ENCODE assay signal across 8 mouse cellular contexts in the genomic region with DNA sequence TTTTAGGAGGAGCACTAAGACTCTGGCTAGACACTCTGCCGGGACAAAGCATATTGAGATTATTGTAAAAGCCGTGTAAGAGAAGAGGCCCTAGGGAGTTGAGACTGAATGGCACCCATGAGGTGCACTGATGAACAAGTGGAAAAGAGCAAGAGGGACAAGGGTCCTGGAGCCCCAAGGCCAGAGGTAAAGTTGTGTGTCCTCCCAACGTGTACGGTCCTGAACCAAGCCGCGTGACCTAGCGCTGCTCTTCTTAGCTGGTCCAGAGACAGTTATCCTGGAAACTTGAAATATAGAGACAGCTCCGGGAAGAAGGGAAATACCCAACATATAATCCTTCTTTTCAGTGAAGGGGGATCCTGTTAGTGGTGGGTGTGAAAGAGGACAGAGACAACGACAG. TPM values are rescaled to one million over a fixed set of nuclear protein-coding genes. Genes with fewer than 3 reads are reported as not detected.
DNase-seq lines count a peak whose midpoint lies in the region; ATAC-seq and TF ChIP-seq lines count a peak whose summit lies in the region.

No protein-coding gene starts in this region.

- H3K27me3 ChIP-seq in kidney, embryonic 16.5 days (ENCODE audit: insufficient read depth, low read length) = peaks cover 11% of the 10 kb centered on the region
- H3K27me3 ChIP-seq in forebrain, embryonic 10.5 days (ENCODE audit: poor library complexity, severe bottlenecking) = peaks cover 29% of the 10 kb centered on the region
- peaks cover 10% of the 10 kb centered on the region for H3K27me3 ChIP-seq in intestine, postnatal 0 days (replicated peaks; ENCODE audit: control insufficient read depth, insufficient read depth, low read length)
- H3K27me3 ChIP-seq in neural tube, embryonic 12.5 days (replicated peaks) = peaks cover 16% of the 10 kb centered on the region

- peak overlapping the region; percentile 86 for H3K4me2 ChIP-seq in kidney, embryonic 16.5 days (replicated peaks; ENCODE audit: low read depth, low read length)
- H3K4me2 ChIP-seq in intestine, postnatal 0 days (replicated peaks; ENCODE audit: low read depth) = peak overlapping the region; percentile 76; the same call in 1 of the 2 replicates
- peak overlapping the region; percentile 84 for H3K4me2 ChIP-seq in neural tube, embryonic 12.5 days (replicated peaks)

- H3K36me3 ChIP-seq in kidney, embryonic 16.5 days (ENCODE audit: insufficient read depth, low read length) = no peaks in the 10 kb centered on the region
- no peaks in the 10 kb centered on the region for H3K36me3 ChIP-seq in forebrain, embryonic 10.5 days (replicated peaks)
- no peaks in the 10 kb centered on the region for H3K36me3 ChIP-seq in intestine, postnatal 0 days (ENCODE audit: control insufficient read depth, insufficient read depth)
- H3K36me3 ChIP-seq in neural tube, embryonic 12.5 days = no peaks in the 10 kb centered on the region

- no peaks in the 10 kb centered on the region for H3K9me3 ChIP-seq in kidney, embryonic 16.5 days (ENCODE audit: low read length)
- no peaks in the 10 kb centered on the region for H3K9me3 ChIP-seq in forebrain, embryonic 10.5 days
- H3K9me3 ChIP-seq in intestine, postnatal 0 days (ENCODE audit: control insufficient read depth) = no peaks in the 10 kb centered on the region
- no peaks in the 10 kb centered on the region for H3K9me3 ChIP-seq in neural tube, embryonic 12.5 days

- peak overlapping the region; percentile 66; the same call in 1 of the 2 replicates for H3K9ac ChIP-seq in kidney, embryonic 16.5 days (replicated peaks; ENCODE audit: low read length)
- H3K9ac ChIP-seq in intestine, postnatal 0 days (ENCODE audit: low read depth, low read length) = no peak overlapping the region
- H3K9ac ChIP-seq in neural tube, embryonic 12.5 days = no peak overlapping the region

- 55% methylated on average over 9 of the region's 9 CpGs for WGBS in kidney, embryonic 16.5 days
- WGBS in forebrain, embryonic 10.5 days = 63% methylated on average over 9 of the region's 9 CpGs
- WGBS in intestine, postnatal 0 days = 68% methylated on average over 9 of the region's 9 CpGs
- 62% methylated on average over 9 of the region's 9 CpGs for WGBS in neural tube, embryonic 12.5 days

- no peak overlapping the region for H3K27ac ChIP-seq in kidney, embryonic 16.5 days (ENCODE audit: low read length)
- peak overlapping the region; percentile 81; the same call in 1 of the 2 replicates for H3K27ac ChIP-seq in forebrain, embryonic 10.5 days
- no peak overlapping the region for H3K27ac ChIP-seq in intestine, postnatal 0 days (ENCODE audit: low read depth, low read length)
- H3K27ac ChIP-seq in neural tube, embryonic 12.5 days = no peak overlapping the region

- ATAC-seq in kidney, embryonic 16.5 days (ENCODE audit: low FRiP score, low TSS enrichment) = no peak
- ATAC-seq in intestine, postnatal 0 days = no peak
- ATAC-seq in neural tube, embryonic 12.5 days (ENCODE audit: low FRiP score, low read depth) = no peak

- no peak for DNase-seq in kidney, adult 11 months
- peak; percentile 21 for DNase-seq in forebrain, embryonic 10.5 days (ENCODE audit: extremely low spot score, low spot score)
- no peak for DNase-seq in right cerebral cortex, adult 2 months (ENCODE audit: low spot score in 2 of 2)
- no peak for DNase-seq in B cell, adult 2 months
- no peak for DNase-seq in kidney, postnatal 10 days

- TF ChIP-seq CTCF in intestine, postnatal 0 days (IDR thresholded peaks at IDR 0.05; ENCODE audit: low read depth) = no peak

- H3K4me3 ChIP-seq in kidney, embryonic 16.5 days (ENCODE audit: low read length) = peak overlapping the region; percentile 55
- H3K4me3 ChIP-seq in forebrain, embryonic 10.5 days = peak overlapping the region; percentile 57
- peak overlapping the region; percentile 40; the same call in 1 of the 2 replicates for H3K4me3 ChIP-seq in intestine, postnatal 0 days (ENCODE audit: low read depth, low read length)
- H3K4me3 ChIP-seq in neural tube, embryonic 12.5 days = peak overlapping the region; percentile 42; the same call in 1 of the 2 replicates

- 0 out of 2 replicates have a peak, but pooled peaks cover 4% of the 10 kb centered on the region for H3K4me1 ChIP-seq in kidney, embryonic 16.5 days (ENCODE audit: insufficient read depth, low read length)
- peaks cover 10% of the 10 kb centered on the region for H3K4me1 ChIP-seq in forebrain, embryonic 10.5 days
- H3K4me1 ChIP-seq in intestine, postnatal 0 days (replicated peaks; ENCODE audit: control insufficient read depth, insufficient read depth, low read length) = no peaks in the 10 kb centered on the region
- peaks cover 4% of the 10 kb centered on the region; the same call in 1 of the 2 replicates for H3K4me1 ChIP-seq in neural tube, embryonic 12.5 days

RNA-seq across cellular contexts. Expression of a gene that starts 29.7 kb away (rescaled TPM):
- polyA plus RNA-seq in kidney, embryonic 16.5 days (2015; fragmentation: Nextera tagmentation; extraction: Ambion mirVana) = 200 and 219 TPM in 2 replicates
- polyA plus RNA-seq in forebrain, embryonic 10.5 days (2016; fragmentation: Nextera tagmentation; extraction: Ambion mirVana) = 230 and 233 TPM in 2 replicates
- polyA plus RNA-seq in intestine, postnatal 0 days (2015; fragmentation: Nextera tagmentation; extraction: Ambion mirVana) = 141 and 150 TPM in 2 replicates
- polyA plus RNA-seq in neural tube, embryonic 12.5 days (2016; fragmentation: Nextera tagmentation; extraction: Ambion mirVana) = 207 and 208 TPM in 2 replicates

RNA-seq across cellular contexts. Expression of a gene that starts 33.2 kb away (rescaled TPM):
- 41.5 and 47.9 TPM in 2 replicates for polyA plus RNA-seq in kidney, embryonic 16.5 days (2015; fragmentation: Nextera tagmentation; extraction: Ambion mirVana)
- 49.0 and 55.3 TPM in 2 replicates for polyA plus RNA-seq in forebrain, embryonic 10.5 days (2016; fragmentation: Nextera tagmentation; extraction: Ambion mirVana)
- polyA plus RNA-seq in intestine, postnatal 0 days (2015; fragmentation: Nextera tagmentation; extraction: Ambion mirVana) = 19.4 and 22.0 TPM in 2 replicates
- polyA plus RNA-seq in neural tube, embryonic 12.5 days (2016; fragmentation: Nextera tagmentation; extraction: Ambion mirVana) = 74.7 and 81.0 TPM in 2 replicates

RNA-seq across cellular contexts. Expression of a gene that starts 48.3 kb away (rescaled TPM):
- polyA plus RNA-seq in kidney, embryonic 16.5 days (2015; fragmentation: Nextera tagmentation; extraction: Ambion mirVana) = 0.96 and 1.1 TPM in 2 replicates
- polyA plus RNA-seq in forebrain, embryonic 10.5 days (2016; fragmentation: Nextera tagmentation; extraction: Ambion mirVana) = 0.67 and 0.79 TPM in 2 replicates
- polyA plus RNA-seq in intestine, postnatal 0 days (2015; fragmentation: Nextera tagmentation; extraction: Ambion mirVana) = 0.44 and 0.57 TPM in 2 replicates
- polyA plus RNA-seq in neural tube, embryonic 12.5 days (2016; fragmentation: Nextera tagmentation; extraction: Ambion mirVana) = 0.27 and 0.40 TPM in 2 replicates

RNA-seq across cellular contexts. Expression of a gene that starts 49.2 kb away (rescaled TPM):
- 39.3 and 41.3 TPM in 2 replicates for polyA plus RNA-seq in kidney, embryonic 16.5 days (2015; fragmentation: Nextera tagmentation; extraction: Ambion mirVana)
- polyA plus RNA-seq in forebrain, embryonic 10.5 days (2016; fragmentation: Nextera tagmentation; extraction: Ambion mirVana) = 20.7 and 25.8 TPM in 2 replicates
- polyA plus RNA-seq in intestine, postnatal 0 days (2015; fragmentation: Nextera tagmentation; extraction: Ambion mirVana) = 62.9 and 66.6 TPM in 2 replicates
- 26.1 and 28.2 TPM in 2 replicates for polyA plus RNA-seq in neural tube, embryonic 12.5 days (2016; fragmentation: Nextera tagmentation; extraction: Ambion mirVana)

RNA-seq across cellular contexts. Expression of a gene that starts 49.3 kb away (rescaled TPM):
- 177 and 196 TPM in 2 replicates for polyA plus RNA-seq in kidney, embryonic 16.5 days (2015; fragmentation: Nextera tagmentation; extraction: Ambion mirVana)
- polyA plus RNA-seq in forebrain, embryonic 10.5 days (2016; fragmentation: Nextera tagmentation; extraction: Ambion mirVana) = 180 and 183 TPM in 2 replicates
- 70.3 and 76.5 TPM in 2 replicates for polyA plus RNA-seq in intestine, postnatal 0 days (2015; fragmentation: Nextera tagmentation; extraction: Ambion mirVana)
- polyA plus RNA-seq in neural tube, embryonic 12.5 days (2016; fragmentation: Nextera tagmentation; extraction: Ambion mirVana) = 121 and 136 TPM in 2 replicates
